Mouse (Mus musculus): ENCODE data around the gene Xrra1. TPM values are rescaled to one million over a fixed set of nuclear protein-coding genes. Genes with fewer than 3 reads are reported as not detected.

Xrra1 gene
- polyA plus RNA-seq, 1 experiment from 2014 or later: 0.36 TPM

DNA sequence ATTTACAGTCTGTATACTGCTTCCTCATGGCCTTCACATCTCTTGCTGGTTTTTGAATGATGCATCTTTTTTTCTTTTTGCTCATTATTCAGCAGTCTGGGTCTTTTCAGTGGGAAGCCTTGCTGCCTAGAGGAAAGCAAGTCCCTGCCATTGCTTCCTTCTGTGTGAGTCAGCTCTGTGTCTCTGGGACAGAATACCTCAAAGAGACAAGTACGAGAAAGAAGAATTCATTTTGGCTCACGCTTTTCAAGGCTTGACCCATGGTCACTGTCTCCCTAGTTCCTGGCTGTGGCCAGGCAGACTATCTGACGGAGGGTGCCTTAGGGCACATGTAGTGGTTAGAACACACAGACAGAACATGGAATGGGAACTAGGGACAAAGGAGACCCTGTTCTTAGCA lies 35.1 kb downstream of the Xrra1 start:
- no peak for DNase-seq (ENCODE audit: low spot score)
- Histone ChIP-seq H3K9me3 (ENCODE audit: control insufficient read depth, low read length) (no peaks in the 10 kb centered on the region), H3K4me3 (ENCODE audit: low read depth, low read length) (no peak overlapping the region), H3K4me1 (ENCODE audit: control insufficient read depth, insufficient read depth, low read length) (no peaks in the 10 kb centered on the region), H3K36me3 (ENCODE audit: control insufficient read depth, insufficient read depth, low read length) (no peaks in the 10 kb centered on the region), H3K27me3 (ENCODE audit: control insufficient read depth, insufficient read depth, low read length) (no peaks in the 10 kb centered on the region), H3K27ac (replicated peaks; ENCODE audit: low read depth, low read length) (no peak overlapping the region), H3K9ac (ENCODE audit: low read length) (no peak overlapping the region), H3K4me2 (ENCODE audit: low read depth, severe bottlenecking) (no peak overlapping the region)
- 83% methylated on average over 3 of the region's 3 CpGs for WGBS
- no peak for ATAC-seq (ENCODE audit: insufficient number of reproducible peaks, low FRiP score, low TSS enrichment, low read depth)

DNA sequence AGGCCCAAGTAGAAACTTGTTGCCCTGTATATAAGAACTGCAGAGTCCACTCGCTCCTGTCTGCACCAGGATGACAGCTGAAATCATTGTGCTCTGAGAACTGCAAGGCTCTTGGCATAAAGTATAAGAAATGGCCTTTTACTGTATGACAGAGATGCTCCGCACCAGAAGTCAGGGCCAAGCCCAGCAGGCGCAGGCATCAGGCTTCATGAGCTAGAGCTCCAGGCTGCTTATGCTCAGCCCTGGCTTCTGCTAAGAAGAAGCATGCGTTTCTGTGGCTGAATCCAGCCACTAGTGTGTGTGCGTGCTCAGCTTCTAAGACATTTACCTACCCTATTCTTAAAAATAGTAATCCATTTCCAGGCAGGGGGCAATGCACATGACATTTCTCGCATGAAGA lies 35.6 kb downstream of the Xrra1 start:
- WGBS: 85% methylated on average over 6 of the region's 6 CpGs

DNA sequence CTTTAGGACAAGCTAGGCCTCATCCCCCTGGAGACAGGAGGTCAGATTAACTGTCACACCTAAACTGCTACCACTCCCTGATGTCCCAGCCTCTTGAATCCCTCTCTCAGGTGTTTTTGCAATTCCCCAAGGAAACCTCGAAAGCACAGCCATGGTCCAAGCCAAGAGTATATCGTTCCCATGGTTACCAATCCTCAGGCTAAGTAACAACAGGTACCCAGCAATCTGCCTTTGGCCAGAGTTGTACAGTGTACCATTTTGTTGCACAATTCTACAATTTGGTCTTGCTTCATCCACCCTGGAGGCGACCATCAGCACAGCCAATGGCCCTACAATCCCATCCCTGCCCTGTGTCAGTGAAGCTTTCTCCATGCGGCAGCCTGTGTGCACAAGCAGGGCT lies 38.0 kb downstream of the Xrra1 start:
- Histone ChIP-seq H3K27me3 (ENCODE audit: control insufficient read depth, insufficient read depth, low read length) (no peaks in the 10 kb centered on the region), H3K9ac (ENCODE audit: low read length) (no peak overlapping the region), H3K9me3 (ENCODE audit: control insufficient read depth, low read length) (no peaks in the 10 kb centered on the region), H3K36me3 (ENCODE audit: control insufficient read depth, insufficient read depth, low read length) (no peaks in the 10 kb centered on the region), H3K4me2 (ENCODE audit: low read depth, severe bottlenecking) (no peak overlapping the region), H3K27ac (replicated peaks; ENCODE audit: low read depth, low read length) (no peak overlapping the region), H3K4me3 (ENCODE audit: low read depth, low read length) (no peak overlapping the region), H3K4me1 (ENCODE audit: control insufficient read depth, insufficient read depth, low read length) (no peaks in the 10 kb centered on the region)
- ATAC-seq (ENCODE audit: insufficient number of reproducible peaks, low FRiP score, low TSS enrichment, low read depth) (no peak), DNase-seq (ENCODE audit: low spot score) (no peak)
- WGBS: 79% methylated on average over 4 of the region's 4 CpGs

More for the DNA sequence above, 35.6 kb downstream of the Xrra1 start:
- Histone ChIP-seq H3K4me2 (ENCODE audit: low read depth, severe bottlenecking) (no peak overlapping the region), H3K36me3 (ENCODE audit: control insufficient read depth, insufficient read depth, low read length) (no peaks in the 10 kb centered on the region), H3K27me3 (ENCODE audit: control insufficient read depth, insufficient read depth, low read length) (no peaks in the 10 kb centered on the region), H3K9ac (ENCODE audit: low read length) (no peak overlapping the region), H3K9me3 (ENCODE audit: control insufficient read depth, low read length) (no peaks in the 10 kb centered on the region), H3K4me1 (ENCODE audit: control insufficient read depth, insufficient read depth, low read length) (no peaks in the 10 kb centered on the region), H3K4me3 (ENCODE audit: low read depth, low read length) (no peak overlapping the region), H3K27ac (replicated peaks; ENCODE audit: low read depth, low read length) (no peak overlapping the region)
- no peak for ATAC-seq (ENCODE audit: insufficient number of reproducible peaks, low FRiP score, low TSS enrichment, low read depth)
- no peak for DNase-seq (ENCODE audit: low spot score)

DNA sequence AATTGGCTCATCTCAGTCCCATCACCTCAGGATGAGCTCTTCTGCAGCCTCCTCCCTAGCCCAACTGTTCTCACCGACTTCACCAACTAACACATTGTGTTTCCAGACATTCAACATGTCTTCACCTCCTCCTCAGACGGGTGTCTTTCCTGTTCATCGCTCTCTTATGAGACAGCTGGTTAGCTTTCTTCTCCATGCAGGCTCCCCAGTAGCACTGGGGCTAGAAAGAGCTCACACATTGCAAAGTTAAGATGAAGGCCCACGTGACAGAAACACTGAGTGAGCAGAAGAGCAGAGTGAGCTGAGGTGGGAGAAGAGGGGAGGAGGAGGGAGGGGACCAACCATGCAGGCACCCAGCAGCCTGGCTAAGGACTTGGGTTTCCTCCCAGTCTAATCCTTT lies 43.3 kb downstream of the Xrra1 start:
- Histone ChIP-seq H3K4me1 (ENCODE audit: control insufficient read depth, insufficient read depth, low read length) (no peaks in the 10 kb centered on the region), H3K36me3 (ENCODE audit: control insufficient read depth, insufficient read depth, low read length) (no peaks in the 10 kb centered on the region), H3K4me2 (ENCODE audit: low read depth, severe bottlenecking) (no peak overlapping the region), H3K27me3 (ENCODE audit: control insufficient read depth, insufficient read depth, low read length) (no peaks in the 10 kb centered on the region), H3K9ac (ENCODE audit: low read length) (no peak overlapping the region), H3K9me3 (ENCODE audit: control insufficient read depth, low read length) (no peaks in the 10 kb centered on the region), H3K27ac (replicated peaks; ENCODE audit: low read depth, low read length) (no peak overlapping the region), H3K4me3 (ENCODE audit: low read depth, low read length) (no peak overlapping the region)
- ATAC-seq (ENCODE audit: insufficient number of reproducible peaks, low FRiP score, low TSS enrichment, low read depth) (no peak), DNase-seq (ENCODE audit: low spot score) (no peak)
- 64% methylated on average over 4 of the region's 4 CpGs for WGBS

DNA sequence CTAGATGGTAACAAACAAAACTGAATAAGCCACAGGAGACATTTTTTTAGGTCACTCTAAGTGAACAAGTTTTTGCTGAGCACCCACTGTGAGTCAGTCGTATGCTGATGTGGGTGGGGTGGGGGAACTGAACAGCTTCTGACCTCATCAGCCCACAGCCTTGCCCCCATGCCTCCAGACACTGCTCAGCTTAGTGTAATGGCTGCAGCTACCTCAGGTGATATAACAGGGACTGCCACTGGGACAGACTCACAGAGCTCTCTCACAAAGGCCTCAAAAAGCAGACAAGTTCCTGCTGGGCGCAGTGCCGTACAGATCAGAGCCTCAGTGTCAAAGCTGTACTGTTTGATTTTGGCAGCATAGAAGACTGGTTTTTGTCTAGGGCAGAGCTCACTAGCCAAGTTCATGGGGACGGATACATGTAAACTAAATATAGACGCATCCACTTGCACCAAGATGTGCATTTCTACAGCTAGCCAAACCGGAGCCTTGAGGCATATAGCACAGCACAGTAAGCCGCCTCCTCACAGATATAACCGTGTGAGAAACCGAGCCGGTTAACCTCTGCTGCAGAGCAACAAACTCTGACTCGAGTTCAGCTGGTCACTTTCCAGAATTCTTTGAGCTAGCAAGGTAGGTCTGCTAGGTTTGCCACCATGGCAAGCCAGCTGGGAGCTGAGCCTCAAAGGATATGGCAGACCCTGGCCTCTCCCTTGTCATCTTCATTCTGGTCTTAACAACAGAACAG lies 44.2 kb downstream of the Xrra1 start:
- Histone ChIP-seq H3K4me3 (ENCODE audit: low read depth, low read length) (no peak overlapping the region), H3K27ac (replicated peaks; ENCODE audit: low read depth, low read length) (no peak overlapping the region), H3K4me1 (ENCODE audit: control insufficient read depth, insufficient read depth, low read length) (no peaks in the 10 kb centered on the region), H3K27me3 (ENCODE audit: control insufficient read depth, insufficient read depth, low read length) (no peaks in the 10 kb centered on the region), H3K9me3 (ENCODE audit: control insufficient read depth, low read length) (no peaks in the 10 kb centered on the region), H3K9ac (ENCODE audit: low read length) (no peak overlapping the region), H3K36me3 (ENCODE audit: control insufficient read depth, insufficient read depth, low read length) (no peaks in the 10 kb centered on the region), H3K4me2 (ENCODE audit: low read depth, severe bottlenecking) (no peak overlapping the region)
- DNase-seq (ENCODE audit: low spot score) (no peak), ATAC-seq (ENCODE audit: insufficient number of reproducible peaks, low FRiP score, low TSS enrichment, low read depth) (no peak)
- 80% methylated on average over 11 of the region's 11 CpGs for WGBS

DNA sequence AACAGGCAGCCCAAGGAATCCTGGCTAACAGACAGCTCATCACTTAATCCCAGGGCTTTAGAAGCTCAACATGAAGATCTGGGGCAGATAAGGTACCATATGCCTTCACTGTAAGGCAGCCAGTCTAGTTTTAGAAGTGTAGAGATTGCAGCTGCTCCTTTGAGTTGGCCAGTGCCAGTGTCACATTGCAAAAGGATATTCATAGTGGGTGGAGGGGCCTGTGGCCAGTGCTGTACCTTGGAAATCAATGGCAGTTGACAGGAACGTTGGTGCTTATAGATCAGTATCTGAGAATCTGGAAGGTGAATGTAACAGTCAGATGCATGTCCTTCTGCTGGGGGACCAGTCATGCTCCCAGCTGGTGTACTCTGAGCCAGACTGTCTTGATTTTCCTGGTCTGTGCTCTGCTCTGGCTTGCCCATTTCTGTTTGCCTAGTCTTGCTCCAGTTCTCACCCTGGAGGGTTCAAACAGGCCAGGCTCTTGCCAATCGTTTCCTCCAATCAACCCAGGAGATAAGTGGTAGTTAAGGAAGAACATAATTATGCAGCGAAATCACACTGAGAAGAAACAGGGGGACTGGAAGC lies 45.6 kb downstream of the Xrra1 start:
- Histone ChIP-seq H3K4me3 (ENCODE audit: low read depth, low read length) (no peak overlapping the region), H3K9me3 (ENCODE audit: control insufficient read depth, low read length) (no peaks in the 10 kb centered on the region), H3K9ac (ENCODE audit: low read length) (no peak overlapping the region), H3K27ac (replicated peaks; ENCODE audit: low read depth, low read length) (no peak overlapping the region), H3K27me3 (ENCODE audit: control insufficient read depth, insufficient read depth, low read length) (no peaks in the 10 kb centered on the region), H3K4me2 (ENCODE audit: low read depth, severe bottlenecking) (no peak overlapping the region), H3K36me3 (ENCODE audit: control insufficient read depth, insufficient read depth, low read length) (no peaks in the 10 kb centered on the region), H3K4me1 (ENCODE audit: control insufficient read depth, insufficient read depth, low read length) (no peaks in the 10 kb centered on the region)
- ATAC-seq (ENCODE audit: insufficient number of reproducible peaks, low FRiP score, low TSS enrichment, low read depth) (no peak), DNase-seq (ENCODE audit: low spot score) (no peak)
- WGBS: 51% methylated on average over 3 of the region's 3 CpGs

DNA sequence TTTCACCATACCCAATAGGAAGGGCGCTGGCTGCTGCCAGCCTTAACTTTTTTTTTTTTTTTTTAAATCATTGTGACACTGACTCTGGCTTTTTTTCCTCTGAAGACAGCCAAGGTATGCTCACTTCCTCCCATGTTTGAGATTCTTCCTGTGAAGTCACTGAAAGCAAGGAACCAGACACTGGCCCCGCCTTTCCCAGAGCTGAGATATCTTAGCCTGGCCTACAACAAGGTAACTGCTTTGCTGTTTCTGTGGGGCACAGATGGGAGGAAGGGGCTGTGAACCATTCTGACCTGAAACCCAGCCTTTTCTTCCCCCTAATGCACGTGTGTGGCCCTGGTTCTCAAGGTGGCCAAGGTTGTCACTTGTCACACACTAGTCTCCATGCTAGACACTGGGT lies 47.4 kb downstream of the Xrra1 start:
- no peaks in the 10 kb centered on the region for H3K4me1 ChIP-seq (ENCODE audit: control insufficient read depth, insufficient read depth, low read length)
- ATAC-seq (ENCODE audit: insufficient number of reproducible peaks, low FRiP score, low TSS enrichment, low read depth): no peak
- no peaks in the 10 kb centered on the region for H3K9me3 ChIP-seq (ENCODE audit: control insufficient read depth, low read length)
- H3K9ac ChIP-seq (ENCODE audit: low read length): no peak overlapping the region
- WGBS: 89% methylated on average over 3 of the region's 3 CpGs
- H3K36me3 ChIP-seq (ENCODE audit: control insufficient read depth, insufficient read depth, low read length): no peaks in the 10 kb centered on the region
- H3K27me3 ChIP-seq (ENCODE audit: control insufficient read depth, insufficient read depth, low read length): no peaks in the 10 kb centered on the region
- H3K27ac ChIP-seq (replicated peaks; ENCODE audit: low read depth, low read length): no peak overlapping the region
- DNase-seq (ENCODE audit: low spot score): no peak
- no peak overlapping the region for H3K4me2 ChIP-seq (ENCODE audit: low read depth, severe bottlenecking)
- H3K4me3 ChIP-seq (ENCODE audit: low read depth, low read length): no peak overlapping the region

DNA sequence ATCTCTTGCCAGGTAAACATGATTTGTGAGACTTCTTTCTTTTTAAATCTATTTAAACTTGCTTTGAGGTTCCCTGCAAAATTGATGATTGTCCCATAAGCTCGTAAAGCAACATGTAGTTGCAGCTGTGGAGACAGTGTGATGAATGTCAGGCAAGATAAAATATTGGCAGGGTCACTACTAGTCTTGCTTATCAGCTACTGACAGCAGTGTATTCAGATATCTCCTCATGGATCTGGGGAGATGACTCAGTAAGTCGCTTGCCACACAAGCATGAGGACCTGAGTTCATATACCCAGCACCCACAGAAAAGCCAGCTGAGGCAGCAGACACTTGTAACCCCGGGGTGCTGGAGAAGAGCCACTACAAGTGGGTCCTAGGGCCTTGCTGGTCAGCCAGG lies 48.5 kb downstream of the Xrra1 start:
- Histone ChIP-seq H3K4me2 (ENCODE audit: low read depth, severe bottlenecking) (no peak overlapping the region), H3K36me3 (ENCODE audit: control insufficient read depth, insufficient read depth, low read length) (no peaks in the 10 kb centered on the region), H3K27ac (replicated peaks; ENCODE audit: low read depth, low read length) (no peak overlapping the region), H3K4me1 (ENCODE audit: control insufficient read depth, insufficient read depth, low read length) (no peaks in the 10 kb centered on the region), H3K4me3 (ENCODE audit: low read depth, low read length) (no peak overlapping the region), H3K9me3 (ENCODE audit: control insufficient read depth, low read length) (no peaks in the 10 kb centered on the region), H3K9ac (ENCODE audit: low read length) (no peak overlapping the region), H3K27me3 (ENCODE audit: control insufficient read depth, insufficient read depth, low read length) (no peaks in the 10 kb centered on the region)
- ATAC-seq (ENCODE audit: insufficient number of reproducible peaks, low FRiP score, low TSS enrichment, low read depth) (no peak), DNase-seq (ENCODE audit: low spot score) (no peak)
- WGBS: 74% methylated on average over 3 of the region's 3 CpGs

DNA sequence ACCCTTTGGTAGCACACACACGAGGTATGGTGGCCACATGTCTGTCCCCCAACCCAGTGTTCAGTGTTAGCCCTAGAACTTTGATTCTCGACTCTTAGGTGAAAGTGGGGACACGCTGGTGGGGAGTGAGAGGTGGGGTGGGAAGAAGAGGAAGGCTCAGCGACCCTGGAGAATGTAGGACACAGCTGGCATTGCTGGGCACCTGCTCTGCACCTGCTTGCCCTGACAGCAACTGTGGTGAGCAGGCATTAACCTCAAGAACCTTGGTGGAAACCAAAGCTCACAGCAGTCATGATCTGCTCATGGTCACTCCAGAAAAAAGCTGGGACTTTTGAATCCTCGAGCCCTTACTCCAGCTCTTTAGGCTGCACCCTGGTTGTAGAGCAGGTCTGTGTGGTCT lies 52.1 kb downstream of the Xrra1 start:
- Histone ChIP-seq H3K9ac (ENCODE audit: low read length) (no peak overlapping the region), H3K4me1 (ENCODE audit: control insufficient read depth, insufficient read depth, low read length) (no peaks in the 10 kb centered on the region), H3K9me3 (ENCODE audit: control insufficient read depth, low read length) (no peaks in the 10 kb centered on the region), H3K27ac (replicated peaks; ENCODE audit: low read depth, low read length) (no peak overlapping the region), H3K4me3 (ENCODE audit: low read depth, low read length) (no peak overlapping the region), H3K36me3 (ENCODE audit: control insufficient read depth, insufficient read depth, low read length) (no peaks in the 10 kb centered on the region), H3K4me2 (ENCODE audit: low read depth, severe bottlenecking) (no peak overlapping the region), H3K27me3 (ENCODE audit: control insufficient read depth, insufficient read depth, low read length) (no peaks in the 10 kb centered on the region)
- no peak for DNase-seq (ENCODE audit: low spot score)
- ATAC-seq (ENCODE audit: insufficient number of reproducible peaks, low FRiP score, low TSS enrichment, low read depth): no peak
- 81% methylated on average over 5 of the region's 5 CpGs for WGBS
